30 mouse cellular contexts compared by ENCODE assay signal in the genomic region with DNA sequence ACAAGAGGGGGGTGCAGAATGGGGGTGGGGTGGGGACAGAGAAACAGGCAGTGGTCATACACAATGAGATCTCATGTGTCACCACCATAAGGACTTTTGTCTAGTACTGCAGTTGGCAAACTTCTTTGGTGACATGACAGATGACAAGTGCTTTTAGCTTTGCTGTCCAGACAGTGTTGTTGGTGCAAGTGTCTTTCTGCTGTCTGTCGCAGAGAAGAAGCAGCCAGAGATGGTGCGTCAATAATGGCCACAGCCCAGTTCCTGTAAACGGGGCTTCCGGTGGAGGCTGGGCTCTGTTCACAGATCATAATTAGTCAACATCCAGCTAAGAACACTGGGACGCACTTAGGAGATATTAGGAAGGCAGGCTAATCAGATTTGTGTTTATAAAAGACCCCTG.
A peak's percentile ranks its signal among the peaks of the same experiment; 100 is the strongest.
DNase-seq lines count a peak whose midpoint lies in the region; ATAC-seq and TF ChIP-seq lines count a peak whose summit lies in the region.
"Had no signal": no experiment of that assay in that cellular context is flagged by ENCODE, and none has a peak within 500 bp of the region (broad histone marks: within the 10 kb centered on the region; RNA-seq: fewer than 3 reads in every experiment).

No protein-coding gene starts in this region.

- no peaks in the 10 kb centered on the region for H3K36me3 ChIP-seq in lung, embryonic 14.5 days (ENCODE audit: insufficient read depth)
- H3K36me3 ChIP-seq in lung, embryonic 16.5 days (ENCODE audit: control insufficient read depth, insufficient read depth, low read length), result no peaks in the 10 kb centered on the region
- H3K36me3 ChIP-seq: embryonic facial prominence, embryonic 10.5 days; embryonic facial prominence, embryonic 13.5 days; forebrain, embryonic 12.5 days; forebrain, embryonic 15.5 days; G1E; heart, embryonic 10.5 days; heart, embryonic 13.5 days had no signal

- ATAC-seq in lung, embryonic 14.5 days (ENCODE audit: insufficient read depth), result peak; percentile 49
- ATAC-seq in lung, embryonic 16.5 days (ENCODE audit: low read depth), result peak; percentile 45; the same call in 1 of the 2 replicates
- ATAC-seq: forebrain, embryonic 15.5 days; hindbrain, postnatal 0 days; inflammation-experienced regulatory T-cells, adult 6 months; Patski had no signal

- DNase-seq in lung, embryonic 14.5 days, result peak; percentile 62
- DNase-seq in lung, postnatal 25 days (ENCODE audit: low spot score), result no peak
- DNase-seq in lung, postnatal 14 days, result peak; percentile 6
- no peak for DNase-seq in heart, postnatal 4 days
- no peak for DNase-seq in frontal cortex, postnatal 14 days (ENCODE audit: low spot score in 2 of 2)
- DNase-seq: adrenal gland, postnatal 10 days; B cell, adult 2 months; cerebellum, adult 11-12 months; cerebellum, adult 8-10 months; cerebellum, postnatal 10 days; cerebellum, postnatal 36 days; embryo, embryonic 11 days; gastrocnemius, postnatal 10 days; gastrocnemius, postnatal 36 days; heart, adult 2 months; heart, postnatal 14 days had no signal

- no peaks in the 10 kb centered on the region for H3K9me3 ChIP-seq in lung, embryonic 14.5 days (ENCODE audit: low read depth, low read length)
- H3K9me3 ChIP-seq in lung, embryonic 16.5 days (ENCODE audit: control insufficient read depth, low read length), result no peaks in the 10 kb centered on the region
- H3K9me3 ChIP-seq: embryonic facial prominence, embryonic 10.5 days; embryonic facial prominence, embryonic 13.5 days; forebrain, embryonic 12.5 days; forebrain, embryonic 15.5 days; heart, embryonic 10.5 days; heart, embryonic 13.5 days had no signal

- no peak overlapping the region for H3K4me2 ChIP-seq in lung, embryonic 14.5 days
- no peak overlapping the region for H3K4me2 ChIP-seq in lung, embryonic 16.5 days (ENCODE audit: low read depth, low read length)
- H3K4me2 ChIP-seq: embryonic facial prominence, embryonic 13.5 days; forebrain, embryonic 12.5 days; forebrain, embryonic 15.5 days; heart, embryonic 13.5 days; hindbrain, embryonic 14.5 days had no signal

- H3K27ac ChIP-seq in lung, embryonic 14.5 days (ENCODE audit: low read depth), result no peak overlapping the region
- no peak overlapping the region for H3K27ac ChIP-seq in lung, embryonic 16.5 days (ENCODE audit: low read length)
- H3K27ac ChIP-seq: embryonic facial prominence, embryonic 13.5 days; forebrain, embryonic 12.5 days; forebrain, embryonic 15.5 days; heart, adult 2 months; heart, embryonic 10.5 days; heart, embryonic 13.5 days; hindbrain, embryonic 14.5 days; hindbrain, postnatal 0 days had no signal

- H3K27me3 ChIP-seq in lung, embryonic 14.5 days (ENCODE audit: insufficient read depth, low read length), result no peaks in the 10 kb centered on the region
- no peaks in the 10 kb centered on the region for H3K27me3 ChIP-seq in lung, embryonic 16.5 days (ENCODE audit: control insufficient read depth, insufficient read depth, low read depth, low read length)
- H3K27me3 ChIP-seq: CH12.LX; embryonic facial prominence, embryonic 13.5 days; heart, embryonic 13.5 days had no signal

- no peak overlapping the region for H3K9ac ChIP-seq in lung, embryonic 14.5 days
- no peak overlapping the region for H3K9ac ChIP-seq in lung, embryonic 16.5 days (ENCODE audit: low read length)
- H3K9ac ChIP-seq: embryonic facial prominence, embryonic 13.5 days; forebrain, embryonic 12.5 days; forebrain, embryonic 15.5 days; heart, embryonic 13.5 days; hindbrain, embryonic 14.5 days had no signal

- H3K4me1 ChIP-seq in lung, embryonic 14.5 days (ENCODE audit: insufficient read depth), result no peaks in the 10 kb centered on the region
- H3K4me1 ChIP-seq in lung, embryonic 16.5 days (replicated peaks; ENCODE audit: control insufficient read depth, insufficient read depth, low read length), result no peaks in the 10 kb centered on the region
- H3K4me1 ChIP-seq: forebrain, embryonic 15.5 days had no signal

- no peak for TF ChIP-seq CTCF in lung, embryonic 14.5 days (IDR thresholded peaks at IDR 0.05; ENCODE audit: low read depth)

- H3K4me3 ChIP-seq in lung, embryonic 14.5 days (ENCODE audit: low read depth, low read length), result no peak overlapping the region
- no peak overlapping the region for H3K4me3 ChIP-seq in lung, embryonic 16.5 days (ENCODE audit: low read length)
- H3K4me3 ChIP-seq: embryonic facial prominence, embryonic 10.5 days; embryonic facial prominence, embryonic 13.5 days; erythroblast, embryonic 14.5 days; forebrain, embryonic 12.5 days; forebrain, embryonic 15.5 days; heart, adult 2 months; heart, embryonic 10.5 days; heart, embryonic 13.5 days had no signal

- 40% methylated on average over 5 of the region's 5 CpGs for WGBS in lung, embryonic 14.5 days
- WGBS in lung, embryonic 16.5 days, result 47% methylated on average over 5 of the region's 5 CpGs

Comparison
In these comparisons a context has a peak if more than half of its experiments do, and no peak if none do; other contexts are left out.
1. DNase-seq: peak in lung, embryonic 14.5 days (single experiment) and lung, postnatal 14 days (single experiment); none in lung, postnatal 25 days (single experiment), heart, postnatal 4 days (single experiment) and frontal cortex, postnatal 14 days (0 of 2).